Mouse (Mus musculus) left cerebral cortex, postnatal 10 days (tissue): Measurements from ENCODE around the gene BC016579. TPM values are rescaled to one million over a fixed set of nuclear protein-coding genes. Genes with fewer than 3 reads are reported as not detected.

Source experiments
- DNase-seq, 2 experiments: peaks; one replicate each; pipeline ENCODE4 v3.0.0; 2021 to 2022; ENCODE audit warnings: low spot score in 2 of 2, mixed read lengths in 1 of 2; ENCODE audit errors: extremely low spot score in 1 of 2
- intact Hi-C: fragments of 180-260 bp; cut with DNase I; formaldehyde crosslinking; loops from one replicate; pipeline ENCODE4 v1.15.1; 2025
- total RNA-seq, 2 experiments: library from RNA; stranded (reverse); gene quantifications; 2 replicates each; pipeline ENCODE4 v1.2.3; 2021

The BC016579 gene
- total RNA-seq, 2 experiments from 2014 or later, result 0.15 to 0.20 TPM

DNA sequence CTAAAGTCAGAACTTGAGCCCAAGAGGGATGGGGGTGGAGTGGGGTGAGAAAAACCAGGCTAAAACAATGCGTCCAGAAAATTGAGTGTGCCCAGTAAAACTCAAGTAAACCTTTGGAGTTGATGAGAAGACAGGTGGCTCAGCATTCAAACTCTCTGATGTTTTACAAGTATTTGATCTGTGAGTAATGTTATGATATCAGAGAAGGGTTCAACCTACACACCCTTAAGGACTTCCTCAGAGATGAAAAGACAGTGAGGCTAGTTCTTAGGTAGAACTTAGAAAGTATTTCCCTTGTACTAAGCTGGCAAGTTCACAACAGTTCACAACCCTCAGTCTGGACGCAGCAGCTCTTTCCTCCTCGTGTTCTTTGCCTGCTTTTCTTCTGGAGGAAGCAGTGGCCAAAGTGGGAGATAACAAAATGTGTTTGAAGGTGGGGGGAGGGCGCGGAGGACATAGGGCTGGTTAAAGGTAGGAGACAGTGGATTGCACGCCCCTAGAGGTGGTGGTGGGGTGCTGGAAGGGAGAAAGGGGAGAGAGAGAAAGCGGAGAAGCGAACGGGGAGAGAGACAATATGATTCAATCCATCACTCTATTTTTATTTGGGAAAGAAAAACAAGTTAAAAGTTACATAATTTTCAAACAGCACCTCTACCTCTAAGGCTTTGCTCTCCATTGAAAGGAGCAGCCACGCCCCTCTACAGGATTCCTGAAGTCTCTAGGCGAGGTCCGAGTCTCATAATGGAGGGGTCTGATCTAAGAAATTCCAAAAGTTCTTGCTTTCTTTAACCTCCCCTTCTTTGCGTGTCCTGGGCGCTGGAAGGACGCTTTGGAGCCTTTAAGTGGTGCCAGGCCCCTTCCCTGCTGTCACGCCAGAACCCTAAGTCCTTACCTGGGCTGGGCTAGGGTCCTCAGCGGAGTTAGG, 597 bp downstream of the BC016579 start:
- no peak for DNase-seq
- intact Hi-C loops, result no loop called here

GRCm38 (mm10) chr16:45651497-45651896, 2.4 kb downstream of the BC016579 start:
- DNase-seq, result no peak
- intact Hi-C loops, result no loop called here

DNA sequence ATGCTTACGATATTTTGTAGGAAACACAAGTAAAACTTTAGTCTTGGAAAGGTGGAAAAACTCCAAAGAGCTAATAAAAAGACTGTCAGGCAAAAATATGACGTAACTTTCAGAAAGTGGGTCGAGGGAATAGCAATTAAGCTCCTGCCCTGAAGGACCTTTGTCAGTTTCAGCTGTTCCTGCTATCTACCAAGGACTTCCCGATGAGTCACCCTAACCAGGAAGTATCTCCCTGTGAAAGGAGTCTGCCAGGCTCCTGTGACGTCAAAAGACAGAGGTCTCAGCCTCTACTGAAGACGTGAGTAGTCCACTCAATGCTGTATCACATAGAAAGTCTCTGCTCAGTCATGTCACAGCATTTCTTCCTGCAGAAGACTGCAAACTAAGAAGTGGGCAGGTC, 9.5 kb downstream of the BC016579 start:
- no peak for DNase-seq
- intact Hi-C loops, result no loop called here

DNA sequence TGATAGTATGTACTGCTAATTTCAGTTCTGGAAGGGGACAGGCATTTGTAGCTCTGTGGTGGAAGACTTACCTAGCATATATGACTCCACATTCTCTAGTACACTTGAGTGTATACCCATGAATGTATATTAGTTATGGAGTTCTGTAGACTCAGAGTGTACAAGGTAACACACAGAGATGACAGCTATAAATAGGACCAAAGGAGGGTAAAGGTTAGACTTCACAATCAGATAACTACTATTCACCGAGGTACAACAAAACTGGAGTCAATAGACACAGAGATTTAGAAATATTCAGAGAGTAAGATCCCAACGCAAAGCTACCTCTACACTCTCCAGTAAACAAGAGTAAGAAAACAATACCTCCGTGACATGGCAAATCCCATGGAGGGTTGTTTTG, 9.9 kb downstream of the BC016579 start:
- no peak for DNase-seq
- intact Hi-C loops, result no loop called here

DNA sequence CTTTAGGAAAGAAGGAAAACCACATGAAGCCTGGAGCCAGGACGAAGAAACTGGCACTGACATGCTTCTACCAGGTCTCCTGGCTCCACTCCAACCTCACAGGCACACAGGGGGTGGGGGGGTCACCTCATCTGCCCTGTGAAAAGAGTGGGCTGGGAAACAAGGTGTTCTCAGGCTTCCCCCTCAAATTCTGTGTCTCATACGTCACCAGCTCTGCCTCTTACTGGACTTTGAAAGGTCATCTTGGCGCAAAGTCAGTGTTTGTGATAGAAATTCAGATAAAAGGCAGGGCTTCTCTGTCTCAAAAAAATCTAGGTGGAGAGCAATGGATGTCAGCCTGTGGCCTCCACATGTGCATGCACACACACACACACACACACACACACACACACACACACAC, 12.6 kb downstream of the BC016579 start:
- no peak for DNase-seq
- intact Hi-C loops, result no loop called here

DNA sequence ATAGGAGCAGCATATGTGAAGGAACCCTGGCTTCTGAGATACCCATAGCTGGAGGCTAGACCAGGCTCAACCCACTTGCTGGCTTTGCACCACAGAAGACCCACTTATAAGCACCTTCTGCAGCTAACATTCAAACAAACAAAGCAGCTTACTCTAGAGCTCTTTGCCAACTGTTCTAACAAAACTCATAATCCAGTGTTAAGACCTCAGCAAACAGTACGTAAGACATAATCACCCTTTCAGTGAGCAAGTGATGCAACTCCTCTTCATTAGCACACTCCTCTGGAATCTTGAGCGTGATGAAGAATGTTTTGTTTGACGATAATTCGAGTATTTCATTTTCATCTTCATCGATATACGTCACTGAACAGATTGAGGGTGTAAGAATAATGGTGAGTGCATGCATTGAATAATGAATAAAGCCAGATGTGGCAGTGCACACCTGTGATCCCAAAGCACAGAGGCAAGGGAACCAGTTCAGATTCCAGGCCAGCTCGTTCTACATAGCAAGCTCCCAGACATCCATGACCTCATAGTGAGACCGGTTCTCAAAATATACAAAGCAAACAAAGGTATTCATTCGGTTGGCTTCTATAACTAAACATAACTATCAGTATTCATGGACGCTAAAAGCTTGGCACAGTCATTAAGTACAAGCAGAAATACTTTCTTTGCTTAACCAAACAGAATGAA, 13.7 kb downstream of the BC016579 start:
- DNase-seq, result no peak
- intact Hi-C loops, result no loop called here

- DNase-seq, result no peak
- intact Hi-C loops, result no loop called here
These were observed 18.0 kb downstream of the BC016579 start for GRCm38 (mm10) chr16:45635826-45636225.

- intact Hi-C loops, result loop anchor here (5.0 kb wide), 1 partner anchor 435 kb away; no protein-coding TSS in a partner anchor
- DNase-seq, result no peak
These were observed 21.4 kb downstream of the BC016579 start for GRCm38 (mm10) chr16:45632420-45632819.

DNA sequence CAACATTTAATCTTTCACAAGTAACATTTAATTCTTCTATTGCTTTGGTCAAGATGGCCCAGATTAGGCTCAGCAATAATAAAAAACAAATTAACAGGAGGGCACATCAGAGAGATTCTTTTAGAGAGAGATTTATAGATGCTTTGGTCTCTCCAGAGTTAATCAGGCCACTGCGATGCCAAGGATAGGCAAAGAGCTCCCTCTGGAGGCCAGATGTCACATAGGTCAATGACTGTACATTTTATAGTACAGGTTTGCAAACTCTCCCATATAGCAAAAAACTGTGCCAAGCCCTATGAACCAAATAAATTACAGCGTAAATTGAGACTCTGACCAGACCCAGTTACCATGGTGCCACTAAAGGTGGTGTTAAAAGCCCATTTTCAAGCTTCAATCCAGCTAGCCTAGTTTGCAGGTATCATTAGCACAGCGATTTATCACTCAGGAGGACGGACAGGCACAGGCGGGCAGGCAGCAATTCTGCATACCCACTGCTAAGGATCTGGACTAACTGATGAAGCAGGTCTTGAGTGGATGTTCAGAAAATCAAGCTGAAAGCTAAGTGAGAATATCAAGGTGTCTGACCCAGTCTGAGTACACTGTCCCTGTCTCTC, 23.4 kb downstream of the BC016579 start:
- intact Hi-C loops, result loop anchor here (5.0 kb wide), 1 partner anchor 433 kb away; no protein-coding TSS in a partner anchor
- DNase-seq, result peak; percentile 48 to 56

DNA sequence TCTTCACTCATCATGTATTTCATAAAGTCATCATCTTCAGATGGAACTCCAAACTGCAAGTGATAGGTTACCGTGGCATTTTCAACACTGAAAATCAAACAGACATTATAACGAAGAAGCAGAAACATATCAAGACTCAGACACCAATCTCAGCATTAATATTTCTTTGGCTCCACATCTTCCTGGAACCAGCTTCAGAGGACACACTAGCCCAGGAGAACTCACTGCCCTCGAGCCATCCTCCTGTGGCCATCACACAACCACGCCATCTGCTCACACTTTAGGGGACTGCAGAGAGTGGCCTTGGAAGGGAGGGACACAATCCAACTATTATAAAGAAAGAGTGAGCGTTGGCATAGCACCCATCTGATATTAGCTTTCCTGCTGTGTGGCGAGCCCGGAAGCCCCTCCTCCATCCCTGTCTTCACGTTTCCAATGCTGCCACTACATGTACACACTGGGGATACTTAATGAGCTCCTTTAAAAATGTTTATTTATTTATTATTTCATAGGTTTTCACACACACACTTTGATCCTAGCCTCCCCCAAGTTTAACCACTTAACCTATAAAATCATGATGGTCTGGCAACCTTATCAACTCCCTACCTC, 24.3 kb downstream of the BC016579 start:
- intact Hi-C loops, result loop anchor here (5.0 kb wide), 1 partner anchor 432 kb away; no protein-coding TSS in a partner anchor
- DNase-seq, result no peak

DNA sequence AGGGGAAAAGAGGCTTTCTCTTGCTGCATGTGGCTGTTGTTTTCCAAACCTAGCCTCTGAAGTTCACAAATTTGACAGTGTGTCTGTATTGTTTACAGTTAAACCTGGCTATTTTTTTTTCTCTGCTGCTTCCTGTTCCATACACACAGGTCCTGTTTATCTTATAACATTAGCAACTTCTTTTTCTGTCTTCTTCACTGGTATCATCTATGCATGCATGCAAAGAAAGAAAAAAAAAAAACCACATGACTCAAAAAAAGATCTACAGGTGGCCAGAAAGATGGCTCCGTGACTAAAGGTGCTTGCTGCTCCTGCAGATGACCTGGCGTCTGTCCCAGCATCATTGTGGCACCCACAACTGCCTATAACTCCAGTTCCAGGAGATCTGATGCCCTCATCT, 28.5 kb downstream of the BC016579 start:
- intact Hi-C loops, result no loop called here

DNA sequence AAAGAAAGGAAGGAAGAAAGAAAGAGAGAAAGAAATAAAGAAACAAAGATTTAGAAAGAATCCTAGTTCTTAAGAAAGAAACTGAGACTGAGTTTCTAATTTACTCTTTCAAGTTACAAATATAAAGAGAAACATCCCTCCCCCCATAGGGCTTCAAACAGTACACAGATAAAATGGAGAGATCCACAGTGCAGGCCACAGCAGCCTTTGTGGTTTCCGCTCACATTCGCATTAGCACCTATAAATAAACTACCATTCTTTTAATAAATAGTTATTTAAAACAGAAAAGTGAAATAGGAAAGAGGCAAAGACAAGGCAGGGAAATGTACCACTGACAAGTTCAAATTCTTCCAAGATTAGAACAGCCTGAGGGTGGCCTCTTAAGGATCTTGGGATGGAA, 29.1 kb downstream of the BC016579 start:
- intact Hi-C loops, result no loop called here

More for the DNA sequence above, 28.5 kb downstream of the BC016579 start:
- DNase-seq, result no peak

DNA sequence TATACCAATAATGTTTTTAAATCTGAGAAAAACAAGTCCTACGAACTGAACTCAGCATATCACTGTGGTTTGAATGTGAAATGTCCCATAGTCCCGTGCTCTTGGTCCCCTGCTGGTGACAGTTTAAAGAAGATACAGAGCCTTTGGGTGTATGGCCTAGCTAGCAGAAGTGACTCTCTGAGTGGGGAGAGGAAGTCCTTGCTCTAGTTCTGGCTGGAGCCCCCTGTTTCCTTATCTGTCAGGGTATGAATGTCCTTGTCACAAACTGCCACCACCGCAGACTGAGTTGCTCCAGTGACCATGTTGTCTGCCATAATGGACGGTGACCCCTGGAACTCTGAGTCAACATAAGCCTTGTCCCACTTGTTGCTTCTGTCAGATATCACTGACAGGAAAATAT, 30.6 kb downstream of the BC016579 start:
- intact Hi-C loops, result no loop called here
- DNase-seq, result no peak

More for the DNA sequence above, 29.1 kb downstream of the BC016579 start:
- DNase-seq, result no peak

DNA sequence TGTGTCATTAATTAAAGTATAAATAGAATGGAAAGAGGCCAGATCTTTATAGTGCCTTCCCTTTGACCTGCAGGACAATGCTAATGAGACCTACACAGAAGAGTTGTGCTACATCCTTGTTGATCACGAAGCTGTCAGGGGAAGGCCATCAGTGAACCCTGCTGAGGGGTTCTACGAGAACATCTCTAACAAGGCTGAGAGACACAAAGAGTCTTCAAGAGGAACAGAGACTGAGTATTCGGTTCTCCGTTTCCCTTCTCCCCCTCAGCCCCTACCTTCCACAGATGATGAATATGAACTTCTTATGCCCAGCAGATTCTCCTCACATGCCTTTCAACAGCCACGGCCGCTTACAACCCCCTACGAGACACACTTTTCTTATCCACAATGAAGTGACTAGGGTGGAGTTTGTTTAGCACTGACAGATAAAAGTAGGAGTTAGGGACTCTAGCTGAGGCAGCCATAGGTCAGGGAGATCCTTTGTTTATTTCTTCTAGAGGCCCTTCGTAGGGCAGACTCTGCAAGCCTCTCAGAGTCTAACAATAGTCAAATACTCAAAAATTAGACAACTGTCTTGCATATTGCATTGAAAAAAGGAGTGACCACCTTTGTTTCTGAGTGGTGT, 34.0 kb downstream of the BC016579 start:
- intact Hi-C loops, result no loop called here

DNA sequence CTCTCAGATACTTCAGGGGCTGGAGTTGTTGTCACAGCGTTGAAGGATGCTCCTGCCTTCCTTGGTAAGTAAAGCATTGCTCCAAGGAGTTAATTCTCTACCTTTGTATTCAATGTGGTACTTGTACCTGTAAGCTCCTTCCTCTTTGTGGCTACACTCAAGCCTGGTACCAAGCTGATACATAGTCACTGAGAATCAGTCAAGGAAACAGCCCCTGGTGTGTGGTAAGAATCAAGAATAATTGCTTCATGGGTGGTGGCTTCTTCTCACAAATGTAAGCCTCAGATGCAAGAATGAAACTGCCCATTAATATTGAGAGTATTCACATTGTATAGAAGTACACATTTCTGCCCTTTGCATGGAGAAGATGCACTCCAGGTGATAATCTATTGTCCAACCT, 37.9 kb downstream of the BC016579 start:
- DNase-seq, result no peak
- intact Hi-C loops, result no loop called here

More for the DNA sequence above, 34.0 kb downstream of the BC016579 start:
- no peak for DNase-seq

DNA sequence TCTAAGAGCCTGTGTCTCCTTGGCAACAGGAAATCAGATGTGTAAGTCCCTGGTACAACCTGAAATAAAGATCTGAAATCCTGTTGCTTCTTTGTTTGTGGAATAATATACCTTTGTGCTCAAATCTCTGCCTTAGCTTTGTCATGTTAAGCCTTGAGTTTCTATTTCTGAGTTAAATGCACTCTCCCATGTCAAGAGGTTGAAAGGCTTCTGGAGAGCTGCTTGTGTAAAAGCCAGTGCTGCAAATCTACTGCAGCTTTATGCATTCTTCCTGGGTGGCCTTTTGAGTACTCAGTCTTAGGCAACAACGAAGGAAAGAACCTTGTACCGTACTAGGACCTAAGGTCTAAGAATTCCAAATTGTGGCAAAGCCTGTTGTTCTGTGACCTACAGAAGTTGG, 40.6 kb downstream of the BC016579 start:
- DNase-seq, result no peak
- intact Hi-C loops, result no loop called here

- intact Hi-C loops, result no loop called here
- DNase-seq, result no peak
These were observed 43.6 kb downstream of the BC016579 start, which contains the start of gene Gcsam for GRCm38 (mm10) chr16:45610267-45610666. Gcsam (plus strand) TSS chr16:45610380.

DNA sequence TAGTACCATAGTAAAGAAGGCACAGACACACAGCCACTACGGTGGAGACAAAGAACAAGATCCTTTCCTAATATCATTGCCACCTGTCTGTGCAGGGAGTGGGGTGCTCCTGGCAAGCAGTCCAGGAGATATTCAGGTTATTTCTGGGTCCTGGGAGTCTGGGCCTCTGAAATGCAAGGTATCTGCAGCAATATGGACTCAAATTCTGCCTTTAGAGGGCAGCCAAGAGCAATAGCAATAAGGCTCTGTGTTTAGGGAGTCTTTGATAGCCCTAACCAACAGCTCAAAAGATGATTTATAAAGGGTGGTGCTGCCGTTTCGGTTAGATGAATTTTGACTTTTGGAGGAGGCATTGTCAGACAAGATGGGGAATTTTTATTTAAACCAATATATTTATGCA, 44.6 kb downstream of the BC016579 start:
- intact Hi-C loops, result loop anchor here (5.0 kb wide), 1 partner anchor 412 kb away; no protein-coding TSS in a partner anchor
- peak in 1 of 2 experiments; percentile 33 for DNase-seq
